Mouse (Mus musculus) liver, adult 2 months (tissue): ENCODE data around the gene Fam207a. TPM values are rescaled to one million over a fixed set of nuclear protein-coding genes. Genes with fewer than 3 reads are reported as not detected.

Experiments
- DNase-seq: peaks from one replicate; pipeline ENCODE4 v3.0.0-alpha.2; 2011; ENCODE audit warnings: low read depth, low spot score; ENCODE audit errors: extremely low read depth
- H3K27ac ChIP-seq: fragments of 200-500 bp; replicated peaks from 2 replicates; pipeline ENCODE4 v1.5.1; 2012; ENCODE audit warnings: low read depth, mild to moderate bottlenecking, control low read depth, inconsistent platforms, low read length; ENCODE audit not compliant: insufficient read depth
- H3K27me3 ChIP-seq: fragments of 200-500 bp; 2 replicates; pipeline ENCODE4 v1.6.1; 2012; ENCODE audit warnings: mild to moderate bottlenecking, moderate library complexity, low read length, inconsistent platforms; ENCODE audit not compliant: control insufficient read depth, insufficient read depth
- H3K36me3 ChIP-seq: fragments of 200-500 bp; 2 replicates; pipeline ENCODE4 v1.6.1; 2012; ENCODE audit warnings: low read length, inconsistent platforms; ENCODE audit not compliant: control insufficient read depth, insufficient read depth
- H3K4me1 ChIP-seq: fragments of 200-500 bp; 2 replicates; pipeline ENCODE4 v1.6.1; 2011; ENCODE audit warnings: low read length; ENCODE audit not compliant: control insufficient read depth, insufficient read depth
- H3K4me3 ChIP-seq: fragments of 200-500 bp; 2 replicates; pipeline ENCODE4 v1.5.1; 2011; ENCODE audit warnings: low read depth, mild to moderate bottlenecking, control low read depth, low read length, moderate library complexity; ENCODE audit not compliant: insufficient read depth
- H3K79me2 ChIP-seq: fragments of 200-500 bp; 2 replicates; pipeline ENCODE4 v1.6.1; 2012; ENCODE audit warnings: inconsistent platforms, mild to moderate bottlenecking, low read length, moderate library complexity; ENCODE audit not compliant: control insufficient read depth, insufficient read depth
- H3K9ac ChIP-seq: fragments of 200-500 bp; 2 replicates; pipeline ENCODE4 v1.6.1; 2012; ENCODE audit warnings: low read depth, mild to moderate bottlenecking, control low read depth, inconsistent platforms, low read length
- CTCF ChIP-seq: fragments of 200-500 bp; IDR thresholded peaks from 2 replicates; pipeline ENCODE4 v1.5.1; 2011; ENCODE audit warnings: low read depth, low read length, control low read depth
- POLR2A ChIP-seq: fragments of 200-500 bp; IDR thresholded peaks from 2 replicates; pipeline ENCODE4 v1.6.1; 2011; ENCODE audit warnings: low read length, control low read depth; ENCODE audit not compliant: insufficient read depth; ENCODE audit errors: extremely low read depth
- WGBS: fragments of 180-500 bp; shearing (Covaris S2); methylation state at CpG from one replicate; pipeline ENCODE4 v1.1.7; 2018; 5-methylcytosine and 5-hydroxymethylcytosine counted together
- polyA plus RNA-seq: library from polyadenylated mRNA; depleted of rRNA; stranded (reverse); fragments of >200 nt; gene quantifications from 2 replicates; pipeline ENCODE4 v1.2.3, GENCODE M21; 2012
- total RNA-seq: library from RNA; depleted of rRNA; stranded (reverse); fragments of >200 nt; gene quantifications from 2 replicates; pipeline ENCODE4 v1.2.3, GENCODE M21; 2014

Gene Fam207a
- total and polyA plus RNA-seq, 2 experiments, result 12.7 to 27.3 TPM

DNA sequence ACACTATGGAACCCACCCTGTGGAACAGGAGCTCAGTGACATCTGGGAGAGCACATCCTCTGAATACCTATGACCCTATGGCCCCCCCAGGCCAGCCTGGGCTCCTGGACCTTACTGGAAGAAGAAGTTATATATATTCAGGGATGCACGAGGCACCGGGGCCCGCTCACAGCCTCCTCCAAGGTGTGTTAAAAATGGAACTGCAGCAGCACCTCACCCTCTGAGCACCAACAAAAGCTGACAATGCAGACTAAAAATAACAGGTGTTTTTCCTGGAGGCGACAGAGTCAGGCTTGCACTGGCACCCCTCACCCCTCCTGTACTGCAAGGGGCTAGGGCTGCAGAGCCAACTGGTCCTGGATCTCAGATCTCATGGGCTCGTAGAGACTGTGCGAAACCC lies 48.2 kb downstream of the Fam207a start:
- H3K27me3 ChIP-seq, result no peaks in the 10 kb centered on the region
- no peaks in the 10 kb centered on the region for H3K36me3 ChIP-seq
- no peak for DNase-seq
- no peaks in the 10 kb centered on the region for H3K79me2 ChIP-seq
- no peak overlapping the region for H3K9ac ChIP-seq
- H3K27ac ChIP-seq, result no peak overlapping the region
- TF ChIP-seq CTCF, result no peak
- no peak for TF ChIP-seq POLR2A
- H3K4me3 ChIP-seq, result no peak overlapping the region
- WGBS, result 93% methylated on average over 6 of the region's 6 CpGs
- no peaks in the 10 kb centered on the region for H3K4me1 ChIP-seq

DNA sequence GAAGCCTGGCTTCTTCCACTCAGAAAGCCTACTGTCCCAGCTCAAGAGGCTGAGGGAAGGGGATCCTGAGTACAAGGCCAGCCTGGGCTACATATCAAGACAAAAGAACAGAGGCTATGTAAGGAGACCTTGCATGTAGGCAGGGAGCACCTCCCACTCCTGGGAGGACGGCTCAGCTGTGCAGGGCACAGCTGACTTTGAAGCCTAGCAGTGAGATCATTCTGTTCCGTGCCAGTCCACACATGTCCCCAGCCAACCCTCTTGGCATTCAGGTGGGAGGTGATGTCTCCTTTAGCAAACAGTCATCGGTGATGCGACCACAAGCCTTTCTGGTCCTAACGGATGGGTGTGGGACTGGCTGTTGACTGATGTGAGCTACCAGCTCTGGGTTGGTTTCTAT lies 49.7 kb downstream of the Fam207a start:
- no peaks in the 10 kb centered on the region for H3K79me2 ChIP-seq
- no peak overlapping the region for H3K27ac ChIP-seq
- no peaks in the 10 kb centered on the region for H3K36me3 ChIP-seq
- DNase-seq, result no peak
- no peak for TF ChIP-seq POLR2A
- TF ChIP-seq CTCF, result no peak
- no peaks in the 10 kb centered on the region for H3K4me1 ChIP-seq
- H3K27me3 ChIP-seq, result no peaks in the 10 kb centered on the region
- H3K4me3 ChIP-seq, result no peak overlapping the region
- WGBS, result 76% methylated on average over 5 of the region's 5 CpGs
- no peak overlapping the region for H3K9ac ChIP-seq

- TF ChIP-seq CTCF, result no peak
- TF ChIP-seq POLR2A, result no peak
- no peaks in the 10 kb centered on the region for H3K27me3 ChIP-seq
- no peaks in the 10 kb centered on the region for H3K36me3 ChIP-seq
- no peak for DNase-seq
- no peak overlapping the region for H3K9ac ChIP-seq
- no peaks in the 10 kb centered on the region for H3K79me2 ChIP-seq
- H3K27ac ChIP-seq, result no peak overlapping the region
- 57% methylated on average over 10 of the region's 10 CpGs for WGBS
- no peaks in the 10 kb centered on the region for H3K4me1 ChIP-seq
- no peak overlapping the region for H3K4me3 ChIP-seq
Measured at GRCm38 (mm10) chr10:77464181-77464936, 51.2 kb downstream of the Fam207a start.

GRCm38 (mm10) chr10:77461161-77461560 lies 54.4 kb downstream of the Fam207a start:
- Histone ChIP-seq H3K79me2 (no peaks in the 10 kb centered on the region), H3K27me3 (no peaks in the 10 kb centered on the region), H3K27ac (no peak overlapping the region), H3K9ac (no peak overlapping the region), H3K4me1 (no peaks in the 10 kb centered on the region), H3K36me3 (no peaks in the 10 kb centered on the region), H3K4me3 (no peak overlapping the region)
- DNase-seq, result no peak
- TF ChIP-seq CTCF, result no peak
- TF ChIP-seq POLR2A, result no peak
- WGBS, result 90% methylated on average over 8 of the region's 8 CpGs

- Histone ChIP-seq H3K79me2 (no peaks in the 10 kb centered on the region), H3K27me3 (no peaks in the 10 kb centered on the region), H3K9ac (no peak overlapping the region), H3K4me3 (no peak overlapping the region), H3K27ac (no peak overlapping the region), H3K4me1 (no peaks in the 10 kb centered on the region), H3K36me3 (no peaks in the 10 kb centered on the region)
- DNase-seq, result no peak
- TF ChIP-seq CTCF, result no peak
- no peak for TF ChIP-seq POLR2A
- WGBS, result 87% methylated on average over 3 of the region's 3 CpGs
Measured at GRCm38 (mm10) chr10:77457701-77458100, 57.9 kb downstream of the Fam207a start.

- TF ChIP-seq POLR2A (no peak), CTCF (no peak)
- H3K36me3 ChIP-seq, result no peaks in the 10 kb centered on the region
- no peaks in the 10 kb centered on the region for H3K4me1 ChIP-seq
- H3K27me3 ChIP-seq, result no peaks in the 10 kb centered on the region
- WGBS, result 79% methylated on average over 7 of the region's 7 CpGs
- DNase-seq, result no peak
- H3K4me3 ChIP-seq, result no peak overlapping the region
- no peak overlapping the region for H3K9ac ChIP-seq
- H3K79me2 ChIP-seq, result no peaks in the 10 kb centered on the region
- H3K27ac ChIP-seq, result no peak overlapping the region
Measured at GRCm38 (mm10) chr10:77456507-77456906, 59.1 kb downstream of the Fam207a start.
